Mouse (Mus musculus) liver, embryonic 13.5 days (tissue): Measurements from ENCODE around the gene Elp1. TPM values are rescaled to one million over a fixed set of nuclear protein-coding genes. Genes with fewer than 3 reads are reported as not detected.

Experiments
- polyA plus RNA-seq: library from polyadenylated mRNA; unstranded; fragments of >200 nt; fragmentation: Nextera tagmentation; extraction: Ambion mirVana; gene quantifications from 2 replicates; pipeline ENCODE4 v1.2.1, GENCODE M21; 2015

Gene Elp1
- polyA plus RNA-seq, 1 experiment from 2014 or later = 14.8 TPM

Other genes starting within 250 kb of the Elp1 start
- not detected in 2 replicates for gene Gm26657, start 62.3 kb downstream of the Elp1 start, polyA plus RNA-seq
- gene Actl7b, start 60.9 kb downstream of the Elp1 start, polyA plus RNA-seq = not detected in 2 replicates
- gene Actl7a, start 58.9 kb downstream of the Elp1 start, polyA plus RNA-seq = not detected in 2 replicates
- 5.9 and 8.0 TPM in 2 replicates for gene Fam206a, start within 50 bp of the Elp1 start, polyA plus RNA-seq
- gene Ctnnal1, start 62.9 kb upstream of the Elp1 start, polyA plus RNA-seq = 9.5 and 11.2 TPM in 2 replicates
- gene Tmem245, start 145.1 kb upstream of the Elp1 start, polyA plus RNA-seq = 2.8 and 3.5 TPM in 2 replicates
- gene Frrs1l, start 188.1 kb upstream of the Elp1 start, polyA plus RNA-seq = 0.09 TPM in 2 replicates